Mouse (Mus musculus) layer of hippocampus, postnatal 10 days (tissue): ENCODE results near the gene Tln1. TPM values are rescaled to one million over a fixed set of nuclear protein-coding genes. Genes with fewer than 3 reads are reported as not detected.

ENCODE experiments used
- DNase-seq, 2 experiments: peaks; one replicate each; pipeline ENCODE4 v3.0.0; 2021; ENCODE audit warnings: low spot score in 2 of 2
- total RNA-seq, 2 experiments: library from RNA; stranded (reverse); gene quantifications; 2 replicates each; pipeline ENCODE4 v1.2.3; 2021

The Tln1 gene
- total RNA-seq, 2 experiments from 2014 or later: 54.4 to 69.7 TPM

GRCm38 (mm10) chr4:43579256-43579655, 16.8 kb upstream of the Tln1 start:
- DNase-seq: peak in 1 of 2 experiments; percentile 24

GRCm38 (mm10) chr4:43578376-43579204, 16.1 kb upstream of the Tln1 start, which contains the start of the genes Rgp1 and Gba2:
Gene Rgp1, plus strand, starts transcription at chr4:43578715.
Gene Gba2, minus strand, starts transcription at chr4:43578873.
- peak; percentile 78 to 85 for DNase-seq

- no peak for DNase-seq
Observed at GRCm38 (mm10) chr4:43577237-43577881, 14.9 kb upstream of the Tln1 start.

GRCm38 (mm10) chr4:43575356-43575755, 12.9 kb upstream of the Tln1 start:
- no peak for DNase-seq

- DNase-seq: no peak
Observed at GRCm38 (mm10) chr4:43573561-43573960, 11.1 kb upstream of the Tln1 start.

GRCm38 (mm10) chr4:43571395-43572045, 9.0 kb upstream of the Tln1 start:
- DNase-seq: no peak

GRCm38 (mm10) chr4:43567140-43567539, 4.6 kb upstream of the Tln1 start:
- DNase-seq: no peak

GRCm38 (mm10) chr4:43564231-43564630, 1.7 kb upstream of the Tln1 start:
- no peak for DNase-seq

GRCm38 (mm10) chr4:43563601-43563875, 1.0 kb upstream of the Tln1 start:
- DNase-seq: no peak

- DNase-seq: no peak
Observed at GRCm38 (mm10) chr4:43562769-43563600, 494 bp upstream of the Tln1 start.

- no peak for DNase-seq
Observed at GRCm38 (mm10) chr4:43561436-43561996, 975 bp downstream of the Tln1 start.

GRCm38 (mm10) chr4:43560976-43561375, 1.5 kb downstream of the Tln1 start:
- DNase-seq: no peak

GRCm38 (mm10) chr4:43560243-43560611, 2.3 kb downstream of the Tln1 start:
- no peak for DNase-seq

GRCm38 (mm10) chr4:43559519-43560242, 2.8 kb downstream of the Tln1 start:
- DNase-seq: no peak

- DNase-seq: peak; percentile 36 to 37
Observed at GRCm38 (mm10) chr4:43558631-43559356, 3.7 kb downstream of the Tln1 start.

GRCm38 (mm10) chr4:43558028-43558630, 4.4 kb downstream of the Tln1 start:
- DNase-seq: no peak

GRCm38 (mm10) chr4:43555926-43556325, 6.6 kb downstream of the Tln1 start:
- no peak for DNase-seq

- DNase-seq: no peak
Observed at GRCm38 (mm10) chr4:43553891-43554290, 8.6 kb downstream of the Tln1 start.

GRCm38 (mm10) chr4:43552437-43552836, 10.1 kb downstream of the Tln1 start:
- no peak for DNase-seq
